Mouse (Mus musculus): ENCODE measurements around the gene Mosmo.

Gene Mosmo

GRCm38 (mm10) chr7:120677001-120677643, at the start of gene Mosmo:
Mosmo (plus strand) TSS chr7:120677618.
- no peak for DNase-seq (ENCODE audit: low read depth, low spot score)

- DNase-seq (ENCODE audit: low read depth, low spot score) = no peak
These were observed 44.9 kb upstream of the Mosmo start for GRCm38 (mm10) chr7:120632518-120632917.

GRCm38 (mm10) chr7:120634301-120634700, 43.1 kb upstream of the Mosmo start:
- DNase-seq (ENCODE audit: low read depth, low spot score) = no peak

- DNase-seq (ENCODE audit: low read depth, low spot score) = peak; percentile 77
These were observed 42.6 kb upstream of the Mosmo start, which contains the start of gene Uqcrc2 for GRCm38 (mm10) chr7:120634711-120635361. Uqcrc2 (plus strand) TSS chr7:120635176.

- DNase-seq (ENCODE audit: low read depth, low spot score) = no peak
These were observed 42.0 kb upstream of the Mosmo start for GRCm38 (mm10) chr7:120635362-120635781.

- no peak for DNase-seq (ENCODE audit: low read depth, low spot score)
These were observed 41.6 kb upstream of the Mosmo start for GRCm38 (mm10) chr7:120635821-120636220.

- DNase-seq (ENCODE audit: low read depth, low spot score) = no peak
These were observed 34.2 kb upstream of the Mosmo start for GRCm38 (mm10) chr7:120643217-120643616.

GRCm38 (mm10) chr7:120647849-120648248, 29.6 kb upstream of the Mosmo start:
- no peak for DNase-seq (ENCODE audit: low read depth, low spot score)

- DNase-seq (ENCODE audit: low read depth, low spot score) = no peak
These were observed 15.3 kb upstream of the Mosmo start for GRCm38 (mm10) chr7:120662079-120662478.

GRCm38 (mm10) chr7:120670153-120670875, 7.1 kb upstream of the Mosmo start, which contains the start of gene Pdzd9:
Pdzd9 (minus strand) TSS chr7:120670343.
- DNase-seq (ENCODE audit: low read depth, low spot score) = no peak

GRCm38 (mm10) chr7:120671271-120671670, 6.1 kb upstream of the Mosmo start:
- no peak for DNase-seq (ENCODE audit: low read depth, low spot score)

GRCm38 (mm10) chr7:120677764-120678531, 530 bp downstream of the Mosmo start:
- no peak for DNase-seq (ENCODE audit: low read depth, low spot score)

- DNase-seq (ENCODE audit: low read depth, low spot score) = no peak
These were observed 1.6 kb downstream of the Mosmo start for GRCm38 (mm10) chr7:120679023-120679422.

GRCm38 (mm10) chr7:120682002-120682401, 4.6 kb downstream of the Mosmo start:
- no peak for DNase-seq (ENCODE audit: low read depth, low spot score)

- DNase-seq (ENCODE audit: low read depth, low spot score) = no peak
These were observed 7.3 kb downstream of the Mosmo start for GRCm38 (mm10) chr7:120684731-120685161.

GRCm38 (mm10) chr7:120685227-120685626, 7.8 kb downstream of the Mosmo start:
- DNase-seq (ENCODE audit: low read depth, low spot score) = no peak

GRCm38 (mm10) chr7:120690634-120691033, 13.2 kb downstream of the Mosmo start:
- no peak for DNase-seq (ENCODE audit: low read depth, low spot score)

GRCm38 (mm10) chr7:120693831-120694375, 16.5 kb downstream of the Mosmo start:
- no peak for DNase-seq (ENCODE audit: low read depth, low spot score)

GRCm38 (mm10) chr7:120695196-120695595, 17.8 kb downstream of the Mosmo start:
- no peak for DNase-seq (ENCODE audit: low read depth, low spot score)

GRCm38 (mm10) chr7:120695641-120696040, 18.2 kb downstream of the Mosmo start:
- DNase-seq (ENCODE audit: low read depth, low spot score) = no peak

- no peak for DNase-seq (ENCODE audit: low read depth, low spot score)
These were observed 18.9 kb downstream of the Mosmo start for GRCm38 (mm10) chr7:120696331-120696730.
